Mouse (Mus musculus) G1E (cell line): ENCODE measurements around the gene Pgk1.
"Not testable (repeated sequence)": the region's sequence is repeated elsewhere in the genome, so short reads cannot be mapped to it uniquely, and the experiment has no call there.

ENCODE experiments used
- CTCF ChIP-seq: IDR thresholded peaks from 2 replicates; pipeline ENCODE4 v1.5.1; 2012; ENCODE audit warnings: low read depth, low read length, inconsistent platforms, mixed read lengths
- GATA1 ChIP-seq: IDR thresholded peaks from 2 replicates; pipeline ENCODE4 v1.6.1; 2012; ENCODE audit warnings: borderline replicate concordance, low read length, inconsistent platforms, mixed read lengths
- POLR2AphosphoS5 ChIP-seq: IDR thresholded peaks from 2 replicates; pipeline ENCODE4 v1.6.1; 2012; ENCODE audit warnings: low read depth, low read length, inconsistent platforms; ENCODE audit not compliant: insufficient replicate concordance

DNA sequence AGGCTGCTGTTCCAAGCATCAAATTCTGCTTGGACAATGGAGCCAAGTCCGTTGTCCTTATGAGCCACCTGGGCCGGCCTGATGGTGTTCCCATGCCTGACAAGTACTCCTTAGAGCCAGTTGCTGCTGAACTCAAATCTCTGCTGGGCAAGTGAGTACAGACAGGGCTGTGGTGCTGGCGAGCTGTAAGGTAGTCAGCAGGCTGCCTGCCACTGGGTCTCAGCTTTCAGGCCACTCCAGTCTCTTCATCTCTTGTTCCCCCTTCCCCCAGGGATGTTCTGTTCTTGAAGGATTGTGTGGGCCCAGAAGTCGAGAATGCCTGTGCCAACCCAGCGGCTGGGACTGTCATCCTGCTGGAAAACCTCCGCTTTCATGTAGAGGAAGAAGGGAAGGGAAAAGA, 7.5 kb downstream of the Pgk1 start:
- TF ChIP-seq CTCF, GATA1, POLR2AphosphoS5: not testable (repeated sequence)
